Mouse (Mus musculus): Measurements from ENCODE around the gene Tnni2. TPM values are rescaled to one million over a fixed set of nuclear protein-coding genes. Genes with fewer than 3 reads are reported as not detected.
A peak's percentile ranks its signal among the peaks of the same experiment; 100 is the strongest.

Gene Tnni2
- total RNA-seq, 2 experiments from 2014 or later, result 19,257 to 20,060 TPM

DNA sequence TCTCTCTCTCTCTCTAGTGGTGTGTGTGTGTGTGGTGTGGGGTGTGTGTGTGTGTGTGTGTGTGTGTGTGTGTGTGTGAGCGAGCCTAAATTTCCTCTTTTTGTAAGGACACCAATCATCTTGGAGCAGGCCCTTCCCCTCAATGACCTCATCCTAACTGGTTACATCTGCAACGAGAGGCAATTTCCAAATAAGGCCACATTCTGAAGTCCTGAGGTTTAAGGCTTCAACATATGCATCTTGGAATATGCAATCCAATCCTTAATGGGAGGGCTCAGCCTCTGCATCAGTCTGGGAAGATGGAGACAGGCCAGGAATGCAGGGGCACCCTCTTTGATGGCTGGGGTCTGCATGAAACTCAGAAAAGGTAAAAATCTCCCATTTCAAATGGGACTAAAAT, 16.4 kb downstream of the Tnni2 start:
- DNase-seq (ENCODE audit: low spot score), result no peak

DNA sequence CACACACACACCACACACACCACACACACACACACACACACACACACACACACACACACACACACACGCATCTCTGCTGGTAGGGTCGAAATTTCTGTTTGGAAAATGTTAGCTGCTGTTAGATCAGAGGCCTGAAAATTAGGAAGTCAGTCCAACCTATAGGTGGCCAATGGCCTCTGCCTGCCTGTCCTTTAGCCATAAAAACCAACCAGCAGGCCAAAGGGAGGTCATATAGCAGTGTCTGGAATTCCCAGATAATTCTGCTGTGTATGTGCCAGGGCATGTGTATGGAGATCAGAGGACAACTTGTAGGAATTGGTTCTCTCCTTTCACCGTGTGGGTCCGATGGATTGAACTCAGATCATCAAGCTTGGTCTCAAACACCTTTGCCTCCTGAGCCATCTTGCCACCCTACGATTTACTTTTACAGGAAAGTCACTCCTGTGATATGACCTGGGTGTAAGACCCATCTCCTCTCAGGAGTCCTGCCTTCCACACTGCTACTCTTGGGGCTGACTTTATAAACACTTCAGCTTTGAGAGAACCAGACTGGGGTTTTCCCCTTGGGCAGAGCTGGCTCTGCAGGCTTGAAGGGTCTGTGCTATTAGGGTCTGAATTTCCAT, 17.2 kb downstream of the Tnni2 start:
- no peak for DNase-seq (ENCODE audit: low spot score)

DNA sequence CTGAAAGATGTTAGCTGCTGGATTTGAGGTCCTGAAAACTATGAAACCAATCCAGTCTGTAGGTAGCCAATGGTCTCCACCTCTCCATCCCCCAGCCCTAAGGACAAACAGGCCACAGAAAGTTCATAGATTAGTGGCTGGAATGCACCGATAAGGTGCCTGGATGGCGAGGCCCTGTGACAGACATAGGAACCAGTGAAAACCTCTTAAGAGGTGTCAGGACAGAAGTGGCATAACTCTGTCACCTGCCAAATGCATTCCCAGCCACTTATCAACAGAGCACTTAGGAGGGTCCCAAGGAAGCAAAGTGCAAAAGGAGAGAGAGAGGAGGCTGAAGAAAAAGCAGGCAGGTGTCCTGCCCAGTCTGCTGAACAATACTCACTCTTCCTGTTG, 17.7 kb downstream of the Tnni2 start:
- DNase-seq (ENCODE audit: low spot score), result no peak

DNA sequence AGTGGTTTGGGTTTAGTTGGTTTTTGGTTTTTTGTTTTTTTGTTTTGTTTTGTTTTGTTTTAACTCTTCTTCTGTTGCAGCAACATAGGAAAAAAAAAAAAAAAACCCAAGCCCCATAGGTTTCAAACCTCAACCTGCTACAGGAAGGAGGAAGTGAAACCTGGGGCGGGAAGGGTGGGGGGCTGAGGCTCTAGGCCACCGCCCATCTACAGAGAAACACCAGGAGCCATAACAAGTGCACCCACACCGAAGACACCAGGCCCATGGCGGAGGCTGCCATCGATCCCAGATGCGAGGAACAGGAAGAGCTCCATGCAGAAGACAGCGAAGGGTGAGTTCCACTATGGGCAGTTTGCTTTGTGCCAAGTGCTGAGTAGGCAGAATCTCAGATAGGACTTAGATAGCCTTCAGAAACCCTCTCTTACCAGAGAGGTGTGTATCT, 19.0 kb downstream of the Tnni2 start, which contains the start of gene Lsp1:
Gene Lsp1, plus strand, starts transcription at position 174 of the 442 bp plus-strand sequence.
- DNase-seq (ENCODE audit: low spot score), result peak; percentile 6

DNA sequence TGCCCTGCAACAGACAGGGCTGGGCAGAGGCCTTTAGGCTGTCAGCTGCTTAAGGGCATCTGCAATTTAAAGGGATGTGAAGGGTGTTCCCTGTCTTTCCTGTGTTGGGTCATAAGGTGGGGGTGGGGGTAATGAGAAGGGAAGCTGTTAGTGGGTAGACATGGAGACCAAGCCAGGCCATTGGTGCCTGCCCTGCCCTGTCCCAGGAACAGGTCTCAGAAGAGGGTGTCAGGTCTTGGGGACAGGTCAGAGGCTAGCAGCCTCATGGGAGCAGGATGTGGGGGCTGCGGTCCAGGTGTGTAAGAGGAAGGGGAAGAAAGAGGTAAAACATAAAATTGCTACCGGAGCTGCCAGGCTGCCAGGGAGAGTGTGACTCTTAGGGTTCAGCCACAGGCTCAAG, 19.8 kb downstream of the Tnni2 start:
- peak; percentile 9 for DNase-seq (ENCODE audit: low spot score)

DNA sequence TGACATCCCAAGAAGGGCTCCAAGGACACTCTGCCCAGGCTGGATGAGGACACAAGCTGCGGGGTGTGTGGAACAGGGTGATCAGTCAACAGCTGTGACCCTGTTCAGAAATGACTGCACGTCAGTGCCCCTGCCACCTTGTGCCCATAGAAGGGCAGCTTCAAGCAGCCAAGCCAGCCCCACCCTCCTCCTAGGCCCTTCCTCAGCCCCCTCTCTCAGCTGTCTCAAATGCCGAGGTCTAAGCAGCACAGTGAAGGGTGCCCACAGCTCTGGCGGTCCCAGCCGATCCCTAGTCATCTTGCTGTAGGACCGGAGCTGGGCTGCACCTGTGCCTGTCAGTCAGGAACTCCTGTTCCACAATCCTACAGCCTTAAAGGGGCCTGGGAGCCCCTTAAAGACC, 20.6 kb downstream of the Tnni2 start:
- DNase-seq (ENCODE audit: low spot score), result peak; percentile 86

DNA sequence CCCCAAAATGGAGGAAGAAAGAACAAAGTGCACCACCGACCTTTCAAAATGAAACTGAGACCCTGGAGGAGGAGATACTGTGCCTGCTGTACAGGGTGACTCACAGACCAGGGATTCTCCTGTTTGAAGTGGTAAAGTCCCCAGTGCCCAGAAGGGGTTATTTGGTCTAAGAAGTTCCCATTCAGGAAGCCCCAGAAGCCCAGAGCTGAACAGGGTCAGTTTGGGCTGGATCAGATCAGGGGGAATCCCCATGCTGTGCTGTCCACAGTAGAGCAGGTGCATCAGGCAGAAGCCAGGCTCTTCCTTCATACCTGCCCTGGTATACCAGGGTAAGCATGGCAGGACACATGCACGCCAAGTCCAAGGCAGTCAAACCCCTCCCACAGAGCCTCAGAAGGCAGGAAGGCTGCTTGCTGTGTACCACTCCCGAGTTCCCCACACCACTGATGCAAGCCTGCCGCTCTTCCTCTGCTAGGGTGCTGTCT, 21.0 kb downstream of the Tnni2 start:
- DNase-seq (ENCODE audit: low spot score), result peak; percentile 60

DNA sequence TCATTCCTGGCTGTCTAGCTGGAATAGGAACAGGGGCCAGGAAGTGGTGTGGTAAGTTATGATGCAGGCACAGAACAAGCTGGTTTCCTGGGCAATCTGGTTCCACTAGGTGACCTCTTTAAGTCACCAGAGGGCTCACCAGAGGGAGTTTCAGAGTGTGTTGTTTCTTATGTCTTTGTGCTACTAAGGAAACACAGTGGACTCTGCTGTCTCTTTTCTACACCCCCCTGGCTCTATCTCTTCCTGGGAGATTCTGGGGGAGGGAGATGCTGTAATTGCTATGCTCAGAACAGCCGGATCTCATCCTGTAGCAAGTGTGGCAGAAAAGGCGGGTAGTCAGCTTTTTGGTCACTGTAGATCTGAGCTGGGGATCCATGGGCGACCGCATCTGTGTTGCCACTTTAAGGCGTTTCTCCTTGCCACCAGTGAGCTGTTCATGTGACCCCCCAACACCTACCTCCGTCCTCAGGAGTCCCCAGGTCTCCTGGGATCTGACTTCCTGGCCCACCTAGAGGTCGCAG, 28.6 kb downstream of the Tnni2 start:
- no peak for DNase-seq (ENCODE audit: low spot score)

DNA sequence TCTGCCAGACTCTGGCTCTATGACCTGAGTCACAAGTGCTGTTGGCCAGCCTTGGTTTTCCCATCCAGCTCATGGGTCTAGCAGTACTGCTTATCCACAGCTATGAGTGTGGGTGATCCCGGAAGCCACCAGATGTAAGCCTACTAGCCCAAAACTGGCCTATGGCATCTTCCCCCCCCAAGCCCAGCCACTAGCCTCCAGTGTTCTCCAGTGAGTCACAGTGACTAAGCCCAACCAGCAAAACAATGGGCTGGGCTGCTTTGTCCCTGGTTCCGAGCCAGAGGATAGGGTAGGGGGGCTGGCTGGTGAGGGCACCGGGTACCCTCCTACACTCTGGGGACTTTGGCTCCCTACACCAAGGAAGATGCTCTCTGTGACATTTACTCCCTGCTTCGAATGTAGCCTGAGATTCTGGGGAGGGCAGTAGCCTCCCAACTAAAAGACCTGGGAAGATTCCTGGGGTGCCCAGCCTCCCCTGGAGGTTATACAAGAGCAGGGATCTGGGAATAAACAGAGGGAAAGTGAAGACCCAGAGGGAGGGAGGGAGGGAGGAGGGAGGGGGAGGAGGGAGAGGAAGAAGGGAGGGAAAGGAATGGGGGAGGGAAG, 29.3 kb downstream of the Tnni2 start:
- peak; percentile 74 for DNase-seq (ENCODE audit: low spot score)

DNA sequence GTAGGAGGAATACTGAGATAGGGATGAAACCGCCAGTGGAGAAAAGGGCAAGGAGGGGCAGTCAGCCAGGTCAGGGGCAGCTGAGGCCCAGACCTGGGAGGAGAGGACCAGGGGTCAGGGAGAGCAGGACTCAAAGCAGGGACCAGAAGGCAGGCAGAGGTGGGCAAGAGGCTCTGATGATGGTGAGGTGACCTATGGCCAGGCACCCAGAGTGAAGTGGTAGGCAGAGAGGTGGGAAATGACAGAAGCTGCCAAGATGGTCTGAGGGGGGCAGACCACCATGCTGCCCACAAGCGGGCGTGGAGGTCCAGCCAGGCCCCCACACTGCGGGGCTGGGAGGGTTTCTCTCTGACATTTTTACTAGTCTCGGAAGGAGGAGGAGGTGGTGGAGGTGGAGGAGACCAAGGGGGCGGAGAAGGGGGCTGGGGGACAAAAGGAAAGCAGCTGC, 29.8 kb downstream of the Tnni2 start:
- no peak for DNase-seq (ENCODE audit: low spot score)

DNA sequence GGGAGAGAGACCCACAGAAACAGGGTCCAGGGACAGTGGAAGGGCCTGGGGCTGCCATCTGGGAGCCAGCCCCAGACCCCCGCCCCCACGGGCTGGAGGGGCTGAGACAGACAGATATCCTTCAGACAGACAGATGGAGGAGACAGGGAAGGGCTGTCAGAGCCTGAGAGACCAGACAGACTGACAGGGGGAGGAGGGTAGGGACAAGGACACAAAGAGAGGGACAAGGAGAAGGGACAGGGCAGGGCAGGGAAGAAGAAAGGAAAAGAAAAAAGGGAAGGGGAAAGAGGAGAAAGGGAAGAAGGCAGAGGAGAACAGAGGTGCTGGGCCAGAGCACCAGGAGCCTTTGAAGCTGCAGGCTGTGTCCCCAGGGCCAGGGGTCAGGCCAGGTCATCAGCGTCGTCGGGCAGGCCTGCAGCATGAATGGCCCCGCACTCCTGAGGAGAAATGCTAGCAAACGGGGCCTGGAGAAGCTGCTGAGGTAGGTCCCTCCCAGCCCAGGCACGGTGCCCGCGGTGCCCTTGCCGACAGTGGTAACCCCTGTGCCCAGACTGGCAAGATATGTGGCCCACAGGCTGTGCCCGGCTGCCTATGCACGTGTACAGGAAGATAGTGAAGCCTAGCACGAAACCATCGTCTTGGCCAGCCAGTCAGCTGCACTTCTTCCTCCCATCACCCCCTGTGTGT, 30.4 kb downstream of the Tnni2 start:
- DNase-seq (ENCODE audit: low spot score), result no peak

DNA sequence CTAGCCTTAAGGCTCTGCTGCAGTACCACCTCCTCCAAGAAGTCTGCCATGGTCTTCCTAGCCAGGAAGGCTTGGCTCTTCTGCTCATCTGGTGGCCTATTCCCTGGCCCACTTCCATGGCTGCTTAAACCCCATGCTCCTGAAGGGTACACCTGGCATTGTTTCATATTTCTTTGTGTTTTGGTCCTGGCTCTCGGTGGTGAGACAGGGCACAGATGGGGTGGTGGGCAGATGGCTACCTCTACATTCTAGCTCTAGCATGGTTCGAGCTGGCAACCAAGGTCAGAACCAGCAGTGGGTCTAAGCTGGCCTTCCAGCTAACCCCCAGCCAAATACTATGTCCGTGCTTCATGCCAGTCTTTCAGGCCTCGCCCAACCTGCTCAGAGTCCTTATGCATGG, 31.3 kb downstream of the Tnni2 start:
- no peak for DNase-seq (ENCODE audit: low spot score)

DNA sequence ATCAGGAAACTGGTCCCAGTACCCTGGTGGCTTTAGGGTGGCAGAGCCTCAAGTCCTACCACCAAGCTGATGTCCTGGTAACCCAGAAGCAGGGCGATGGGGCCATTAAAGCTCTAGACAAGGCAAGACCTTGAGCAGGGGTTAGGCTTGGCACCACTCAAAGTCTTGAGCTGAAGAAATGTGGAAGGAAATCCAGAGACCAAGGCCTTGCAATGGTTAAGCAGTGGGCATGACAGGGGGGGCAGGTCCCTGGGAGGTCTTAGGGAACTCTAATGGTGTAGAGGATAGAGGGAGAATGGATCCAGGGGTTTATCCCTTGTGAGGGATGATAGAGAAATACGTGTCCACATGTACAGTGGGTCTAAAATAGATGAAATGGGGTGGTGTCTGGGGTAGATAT, 31.9 kb downstream of the Tnni2 start:
- DNase-seq (ENCODE audit: low spot score), result no peak

DNA sequence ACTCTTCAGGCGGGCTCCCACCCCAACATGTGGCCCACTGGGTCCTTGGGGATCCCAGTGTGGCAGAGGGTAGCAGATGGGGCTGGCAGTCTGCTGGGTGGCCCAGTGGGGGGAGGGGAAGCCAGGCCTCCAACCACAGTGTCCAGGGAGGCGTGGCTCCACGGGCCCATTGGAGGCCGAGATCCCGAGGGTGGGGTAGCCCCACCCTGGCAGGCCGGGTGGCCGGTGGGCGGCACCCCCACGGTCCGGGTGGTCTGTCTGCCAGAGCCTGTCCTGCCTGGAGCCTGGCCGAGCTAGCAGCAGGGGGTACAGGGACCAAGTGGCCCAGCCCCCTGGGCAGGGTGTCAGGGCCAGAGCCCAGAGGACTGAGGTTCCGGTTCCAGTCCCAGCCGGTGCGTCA, 33.2 kb downstream of the Tnni2 start:
- DNase-seq (ENCODE audit: low spot score), result peak; percentile 68

DNA sequence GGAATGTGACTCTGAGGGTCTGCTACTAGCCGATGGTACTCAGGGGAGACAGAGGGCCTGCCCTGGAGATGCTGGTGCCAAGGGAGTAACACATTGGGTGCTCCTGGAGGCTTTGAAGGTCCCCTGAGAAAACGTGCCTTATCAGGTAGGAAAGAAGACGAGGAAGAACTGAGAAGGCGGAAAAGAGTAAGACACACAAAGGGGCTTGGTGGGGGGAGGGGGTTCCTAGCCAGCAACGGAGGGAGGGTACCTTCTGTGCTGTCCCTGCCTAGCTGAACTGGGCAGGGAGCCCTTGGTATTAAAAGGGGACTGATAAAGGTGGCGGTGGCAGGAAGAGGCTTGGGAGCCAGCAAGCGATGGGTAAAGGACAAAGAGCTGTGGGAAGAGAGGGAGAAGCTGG, 34.0 kb downstream of the Tnni2 start:
- no peak for DNase-seq (ENCODE audit: low spot score)

DNA sequence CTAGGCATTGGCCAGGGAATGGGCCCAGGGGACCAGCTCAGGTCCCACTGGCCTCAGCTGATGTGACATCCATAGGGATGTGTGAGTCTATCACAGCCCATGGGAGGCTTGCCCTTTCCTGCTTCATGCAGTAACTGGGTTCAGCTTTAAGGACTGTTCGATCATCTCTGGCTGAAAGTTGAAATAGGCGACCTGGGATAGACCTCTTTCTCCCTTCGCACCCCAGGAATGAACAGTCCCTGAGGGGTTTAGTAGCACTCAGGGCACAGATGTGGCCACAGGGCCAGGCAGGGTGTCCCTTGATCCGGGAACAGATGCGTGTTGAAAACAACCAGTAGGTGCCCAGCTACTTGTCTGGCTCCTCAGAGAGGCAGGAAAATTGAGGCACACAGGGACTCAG, 34.7 kb downstream of the Tnni2 start:
- DNase-seq (ENCODE audit: low spot score), result no peak

DNA sequence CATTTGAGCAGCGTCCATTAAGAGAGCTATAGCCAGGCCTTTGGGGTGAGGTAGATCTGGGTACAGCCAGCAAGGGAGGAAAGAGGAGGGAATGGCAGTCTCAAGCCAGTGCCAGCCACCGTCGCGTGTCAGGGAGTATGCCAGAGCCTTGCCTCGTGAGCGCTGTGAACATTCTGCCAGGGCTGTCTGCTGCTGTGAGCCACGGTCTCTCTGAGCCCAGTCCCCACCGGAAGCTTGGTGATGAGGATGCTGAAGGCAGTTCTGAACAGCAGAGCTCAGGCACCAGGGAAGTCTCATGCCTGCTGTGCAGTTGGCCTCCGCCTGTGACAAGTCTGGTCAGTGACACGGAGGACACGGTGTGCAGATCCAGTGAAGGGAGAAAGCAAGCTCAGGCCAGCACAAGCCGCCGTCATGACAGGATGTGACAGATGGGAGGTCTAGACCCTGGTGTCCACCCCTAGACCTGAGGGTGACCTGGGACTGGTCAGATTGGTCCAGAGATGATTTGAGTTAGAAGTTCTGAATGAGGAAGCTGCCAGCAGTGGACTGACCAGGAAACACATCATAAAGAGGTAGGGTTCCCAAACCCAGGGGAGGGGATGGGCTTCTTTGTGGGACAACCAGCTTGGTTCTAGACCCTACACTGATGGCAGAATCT, 35.3 kb downstream of the Tnni2 start:
- DNase-seq (ENCODE audit: low spot score), result no peak

DNA sequence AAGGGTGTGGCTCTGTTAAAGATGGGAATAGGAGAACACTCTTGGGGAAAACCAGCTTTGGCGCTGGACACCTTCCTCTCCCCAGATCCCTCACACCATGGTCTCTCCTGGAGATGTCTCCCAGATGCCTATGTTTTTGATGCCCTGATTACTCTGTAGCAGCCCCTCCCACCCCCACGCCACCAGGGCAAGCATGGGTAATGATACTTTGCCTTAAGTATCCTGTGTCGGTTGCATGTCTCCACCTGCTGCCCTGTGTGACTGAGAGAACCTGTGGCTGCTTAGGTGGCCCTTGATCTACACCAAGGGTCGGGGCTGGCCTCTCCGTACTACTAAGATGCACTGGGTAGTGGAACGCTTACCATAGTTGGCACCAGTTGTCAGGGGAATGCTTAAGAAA, 36.4 kb downstream of the Tnni2 start:
- no peak for DNase-seq (ENCODE audit: low spot score)

DNA sequence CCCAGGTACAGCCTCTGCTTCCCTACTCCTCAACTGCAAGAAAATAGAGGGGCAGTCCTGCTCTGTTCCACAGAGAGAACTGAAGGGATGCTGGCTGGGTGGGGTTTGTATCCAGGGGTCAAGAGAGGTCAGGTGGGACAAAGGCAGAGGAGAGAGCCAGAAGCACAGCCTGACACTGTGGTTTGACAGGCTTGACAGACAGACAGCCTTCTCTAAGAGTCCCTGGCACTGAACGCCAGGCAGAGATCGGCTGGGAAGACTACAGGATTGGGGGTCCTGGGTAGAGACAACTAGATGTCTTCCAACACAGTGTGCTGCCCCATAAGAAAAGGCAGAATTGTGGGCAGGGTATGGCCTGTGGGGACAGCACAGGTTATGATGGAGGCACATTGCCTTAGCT, 37.0 kb downstream of the Tnni2 start:
- no peak for DNase-seq (ENCODE audit: low spot score)

DNA sequence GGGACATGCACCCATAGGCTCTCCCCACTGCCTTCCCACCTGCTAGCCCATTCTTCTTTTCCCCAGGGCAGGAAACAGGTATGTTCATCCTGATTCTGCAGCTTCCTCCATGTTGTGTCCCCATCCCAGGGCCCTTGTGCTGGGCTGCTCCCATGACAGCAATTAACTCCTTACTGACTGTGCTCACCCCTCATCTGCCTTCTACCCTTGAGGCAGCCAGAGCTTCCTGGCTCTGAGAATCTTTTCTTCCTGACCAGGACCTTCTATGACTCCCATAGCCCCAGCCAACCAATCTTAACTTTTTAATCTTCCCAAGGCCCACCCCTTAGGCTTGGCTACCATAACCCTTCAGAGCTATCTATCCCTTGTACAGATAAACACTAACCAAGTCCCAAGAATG, 37.7 kb downstream of the Tnni2 start:
- no peak for DNase-seq (ENCODE audit: low spot score)

DNA sequence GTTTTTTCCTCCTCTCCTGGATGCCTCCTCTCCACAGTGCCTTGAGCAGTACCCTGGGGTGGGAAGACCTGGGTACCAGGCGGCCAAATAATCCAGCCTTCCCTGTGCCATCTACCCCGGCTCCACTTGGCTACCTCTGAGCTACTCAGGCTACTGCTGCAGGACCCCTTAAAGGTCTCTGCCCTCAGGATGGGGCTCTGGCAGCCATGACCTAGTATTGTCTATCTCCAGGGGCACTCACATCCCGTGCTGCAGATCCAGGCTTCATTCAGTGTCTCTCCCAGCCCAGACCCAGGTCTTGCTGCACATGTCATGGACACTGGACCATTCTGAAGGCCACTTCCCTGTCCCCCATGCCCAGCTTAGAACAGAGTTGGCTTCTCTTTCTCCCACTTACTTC, 38.3 kb downstream of the Tnni2 start:
- no peak for DNase-seq (ENCODE audit: low spot score)

DNA sequence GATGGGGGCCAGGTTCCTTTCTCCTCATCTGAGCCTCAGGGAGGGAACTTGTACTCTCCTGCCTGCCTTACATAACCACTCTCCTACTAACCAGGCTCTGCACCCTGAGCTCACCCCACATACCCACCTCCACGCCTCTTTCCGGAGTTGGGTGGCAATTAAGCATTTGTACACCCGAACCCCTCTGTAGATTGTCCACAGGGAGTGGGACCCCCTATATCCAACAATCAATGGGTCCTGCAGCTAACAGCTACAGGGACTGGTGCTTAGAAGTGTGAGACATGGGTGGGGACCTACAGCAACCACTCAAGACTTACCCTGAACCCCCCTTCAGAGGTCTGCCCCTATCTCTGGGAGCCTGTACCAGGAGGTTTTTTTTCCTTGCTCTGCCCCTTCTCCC, 39.1 kb downstream of the Tnni2 start:
- no peak for DNase-seq (ENCODE audit: low spot score)
